Mouse (Mus musculus) ovary, postnatal 10 days (tissue): ENCODE data around the gene Gm28729.

Experiments used
- DNase-seq: peaks from one replicate; pipeline ENCODE4 v3.0.0; 2022; ENCODE audit warnings: low spot score

The Gm28729 gene

GRCm38 (mm10) chr9:96461607-96462006, 63.5 kb downstream of the Gm28729 start:
- no peak for DNase-seq

GRCm38 (mm10) chr9:96460117-96460865, 64.8 kb downstream of the Gm28729 start:
- no peak for DNase-seq

- no peak for DNase-seq
Measured at GRCm38 (mm10) chr9:96455618-96456017, 69.4 kb downstream of the Gm28729 start.

- DNase-seq, result no peak
Measured at GRCm38 (mm10) chr9:96452956-96453355, 72.1 kb downstream of the Gm28729 start.

GRCm38 (mm10) chr9:96450900-96451720, 74.0 kb downstream of the Gm28729 start:
- DNase-seq, result no peak

GRCm38 (mm10) chr9:96449514-96449913, 75.5 kb downstream of the Gm28729 start:
- DNase-seq, result no peak

GRCm38 (mm10) chr9:96445351-96445750, 79.7 kb downstream of the Gm28729 start:
- DNase-seq, result no peak

GRCm38 (mm10) chr9:96442081-96442480, 83.0 kb downstream of the Gm28729 start:
- DNase-seq, result no peak

- no peak for DNase-seq
Measured at GRCm38 (mm10) chr9:96438334-96438871, 86.7 kb downstream of the Gm28729 start.

GRCm38 (mm10) chr9:96437805-96438333, 87.2 kb downstream of the Gm28729 start:
- DNase-seq, result peak; percentile 44

- no peak for DNase-seq
Measured at GRCm38 (mm10) chr9:96436901-96437804, 87.9 kb downstream of the Gm28729 start.
